Mouse (Mus musculus) limb, embryonic 10.5 days (tissue): ENCODE measurements around the gene Pex14. TPM values are rescaled to one million over a fixed set of nuclear protein-coding genes. Genes with fewer than 3 reads are reported as not detected.

Experiments
- DNase-seq: peaks from one replicate; pipeline ENCODE4 v3.0.0-alpha.2; 2017; ENCODE audit warnings: low spot score
- H3K27ac ChIP-seq: fragments of 300-500 bp; sonication (generic); 2 replicates; pipeline ENCODE4 v1.5.1; 2016; ENCODE audit warnings: mild to moderate bottlenecking
- H3K27me3 ChIP-seq: fragments of 300-500 bp; sonication (generic); 2 replicates; pipeline ENCODE4 v1.6.1; 2016; ENCODE audit warnings: low read depth, mild to moderate bottlenecking; ENCODE audit not compliant: poor library complexity, severe bottlenecking
- H3K36me3 ChIP-seq: fragments of 300-500 bp; sonication (generic); 2 replicates; pipeline ENCODE4 v1.6.1; 2016; ENCODE audit warnings: mild to moderate bottlenecking, moderate library complexity
- H3K4me1 ChIP-seq: fragments of 300-500 bp; sonication (generic); 2 replicates; pipeline ENCODE4 v1.6.1; 2016
- H3K4me3 ChIP-seq: fragments of 300-500 bp; sonication (generic); 2 replicates; pipeline ENCODE4 v1.5.1; 2016; ENCODE audit warnings: mild to moderate bottlenecking, moderate library complexity
- H3K9me3 ChIP-seq: fragments of 300-500 bp; sonication (generic); replicated peaks from 2 replicates; pipeline ENCODE4 v1.6.1; 2016; ENCODE audit warnings: mild to moderate bottlenecking
- WGBS: fragments of 180-500 bp; shearing (Covaris S2); methylation state at CpG from one replicate; pipeline ENCODE4 v1.1.7; 2016; 5-methylcytosine and 5-hydroxymethylcytosine counted together
- polyA plus RNA-seq: library from polyadenylated mRNA; unstranded; fragments of >200 nt; fragmentation: Nextera tagmentation; extraction: Ambion mirVana; gene quantifications from 2 replicates; pipeline ENCODE4 v1.2.1, GENCODE M21; 2016

Gene Pex14
- polyA plus RNA-seq, 1 experiment from 2014 or later, result 66.1 TPM

DNA sequence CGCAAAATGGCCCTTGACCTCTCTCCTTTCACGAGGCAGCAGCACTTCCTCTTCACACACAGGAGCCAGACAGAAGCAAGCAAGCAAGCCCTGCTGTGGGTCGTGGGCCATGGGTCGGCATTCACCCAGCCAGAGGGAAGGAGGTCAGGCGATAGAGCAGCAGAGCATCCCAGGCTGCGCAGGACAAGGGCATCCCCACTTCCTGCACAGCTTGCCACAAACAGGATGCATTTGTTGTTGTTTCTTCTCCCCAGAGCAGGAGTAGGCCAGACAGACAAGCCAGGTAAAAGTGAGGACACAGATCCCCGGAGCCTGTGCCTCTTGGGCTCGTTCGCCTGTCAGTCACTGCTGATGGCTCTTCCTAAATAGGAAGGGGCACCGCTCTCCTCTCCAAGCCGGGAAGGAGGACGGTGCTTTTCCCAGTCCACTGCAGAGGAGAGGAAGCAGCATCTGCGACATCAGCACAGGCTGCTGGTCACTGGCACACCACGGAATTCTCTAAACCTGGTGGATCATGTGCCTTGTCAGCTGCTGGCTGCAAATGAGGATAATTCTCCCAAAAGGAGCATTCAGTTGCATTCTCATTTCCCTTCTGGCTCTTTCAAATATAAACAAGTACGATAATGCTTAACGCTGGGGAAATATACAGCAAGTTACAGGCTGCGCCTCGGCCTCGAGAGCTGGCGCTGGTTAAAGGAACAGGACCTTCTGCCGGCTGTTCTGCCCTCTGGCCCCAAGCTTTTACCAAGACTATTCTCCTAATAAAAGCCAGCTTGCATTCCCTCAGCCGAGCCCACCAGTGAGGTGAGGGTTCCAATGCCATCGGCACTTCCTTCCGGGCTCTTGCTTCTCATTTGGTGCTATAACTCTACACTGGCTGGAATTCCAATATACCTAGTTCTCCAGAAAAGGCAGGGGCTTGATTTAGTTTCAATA lies 113.9 kb downstream of the Pex14 start:
- Histone ChIP-seq H3K4me1 (peaks cover 95% of the 10 kb centered on the region), H3K27me3 (no peaks in the 10 kb centered on the region), H3K27ac (peak overlapping the region; percentile 85), H3K4me3 (peak overlapping the region; percentile 20), H3K9me3 (no peaks in the 10 kb centered on the region), H3K36me3 (peaks cover 5% of the 10 kb centered on the region)
- WGBS, result 32% methylated on average over 24 of the region's 24 CpGs
- peak; percentile 76 for DNase-seq

DNA sequence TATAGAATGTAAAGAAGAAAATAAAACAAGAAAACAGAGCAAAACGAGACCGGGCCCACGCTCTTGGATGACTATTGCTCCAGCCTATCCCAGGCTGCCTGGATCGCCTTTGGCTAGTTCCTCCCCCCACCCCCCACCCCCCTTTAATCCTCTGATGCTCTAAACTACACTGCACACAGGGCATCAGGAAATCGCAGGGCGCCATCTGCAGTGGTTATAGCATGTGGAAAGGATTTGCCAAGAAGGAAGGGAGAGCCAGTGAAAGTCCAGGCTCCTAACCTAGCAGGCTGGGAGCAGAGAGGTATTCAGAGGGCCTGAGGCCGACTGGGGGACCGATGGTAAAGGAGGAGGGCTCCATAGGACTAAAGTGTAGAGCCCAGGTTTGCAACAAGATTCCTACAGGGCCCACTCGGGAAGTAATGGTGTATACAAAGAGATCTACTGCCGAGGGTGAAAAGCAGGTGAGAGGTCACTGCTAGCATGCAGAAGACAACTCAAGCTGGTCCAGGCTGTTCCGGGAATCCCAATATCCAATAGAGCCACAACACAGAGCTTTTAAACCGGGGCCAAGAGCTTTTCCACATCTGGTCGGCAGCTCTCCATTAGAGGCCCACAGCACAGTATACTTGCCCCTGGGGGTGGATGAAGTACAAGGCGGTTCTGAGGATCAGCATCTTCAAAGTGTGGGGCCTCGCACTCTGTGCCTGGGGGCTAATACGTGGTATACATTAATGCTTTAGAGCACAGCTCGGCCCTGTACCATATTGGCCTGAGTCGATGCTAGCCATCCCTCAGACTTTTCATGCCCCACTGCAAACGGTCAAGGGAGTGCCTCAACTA lies 114.8 kb downstream of the Pex14 start:
- peak overlapping the region; percentile 20; the same call in 1 of the 2 replicates for H3K4me3 ChIP-seq
- 33% methylated on average over 19 of the region's 19 CpGs for WGBS
- H3K27ac ChIP-seq, result peak overlapping the region; percentile 85
- H3K4me1 ChIP-seq, result peaks cover 95% of the 10 kb centered on the region
- H3K9me3 ChIP-seq, result no peaks in the 10 kb centered on the region
- no peaks in the 10 kb centered on the region for H3K27me3 ChIP-seq
- H3K36me3 ChIP-seq, result peaks cover 5% of the 10 kb centered on the region
- peak; percentile 69 for DNase-seq

DNA sequence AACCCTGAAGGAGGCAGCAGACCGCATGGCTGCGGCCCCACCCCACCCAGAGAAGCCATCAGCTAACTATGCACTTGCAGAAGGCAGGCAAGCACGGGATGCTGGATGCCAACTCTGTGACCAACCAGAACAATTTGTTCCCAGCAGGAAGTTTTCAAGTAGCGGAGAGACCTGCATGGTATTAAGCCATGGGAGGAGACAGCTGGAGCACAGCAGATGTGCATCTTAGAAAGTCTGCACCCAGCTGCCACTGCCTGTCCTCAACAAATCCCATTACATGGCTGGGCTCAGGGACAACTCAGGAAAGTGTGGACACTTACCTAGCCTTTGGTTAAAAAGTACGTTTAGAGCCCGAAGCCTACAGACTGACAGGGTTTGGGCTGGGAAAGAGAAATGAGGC lies 117.4 kb downstream of the Pex14 start:
- Histone ChIP-seq H3K4me3 (no peak overlapping the region), H3K27ac (peak overlapping the region; percentile 9; the same call in 1 of the 2 replicates), H3K27me3 (no peaks in the 10 kb centered on the region), H3K9me3 (no peaks in the 10 kb centered on the region), H3K4me1 (peaks cover 89% of the 10 kb centered on the region), H3K36me3 (peaks cover 5% of the 10 kb centered on the region)
- no peak for DNase-seq
- WGBS, result 74% methylated on average over 6 of the region's 6 CpGs

GRCm38 (mm10) chr4:148979837-148980236 lies 119.8 kb downstream of the Pex14 start:
- no peak for DNase-seq
- Histone ChIP-seq H3K27ac (no peak overlapping the region), H3K4me3 (no peak overlapping the region), H3K27me3 (no peaks in the 10 kb centered on the region), H3K9me3 (no peaks in the 10 kb centered on the region), H3K36me3 (peaks cover 5% of the 10 kb centered on the region), H3K4me1 (peaks cover 70% of the 10 kb centered on the region)
- WGBS, result 71% methylated on average over 11 of the region's 11 CpGs

DNA sequence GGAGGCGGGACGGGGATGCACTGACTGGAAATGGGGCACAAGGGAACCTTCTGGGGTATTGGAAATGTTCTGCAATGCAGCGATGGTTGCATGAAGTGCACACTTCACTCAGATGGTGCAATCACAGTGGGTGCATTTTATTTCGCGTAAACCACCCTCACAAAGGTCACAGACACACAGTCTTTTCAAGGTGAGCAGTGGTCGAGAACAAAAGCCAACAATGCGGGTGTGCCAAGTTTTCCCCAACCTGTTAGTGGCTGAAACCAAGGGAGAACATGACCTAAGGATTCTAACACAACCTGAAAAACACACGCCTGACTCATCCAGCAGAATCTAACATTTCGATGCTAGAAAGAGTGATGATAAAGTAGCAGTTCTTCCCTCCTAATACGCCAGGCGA lies 120.8 kb downstream of the Pex14 start:
- no peaks in the 10 kb centered on the region for H3K9me3 ChIP-seq
- H3K4me1 ChIP-seq, result peaks cover 69% of the 10 kb centered on the region
- no peak overlapping the region for H3K27ac ChIP-seq
- no peaks in the 10 kb centered on the region for H3K27me3 ChIP-seq
- no peak for DNase-seq
- 93% methylated on average over 11 of the region's 11 CpGs for WGBS
- no peak overlapping the region for H3K4me3 ChIP-seq
- peaks cover 5% of the 10 kb centered on the region for H3K36me3 ChIP-seq

- Histone ChIP-seq H3K27ac (0 out of 2 replicates have a peak overlapping the region, but pooled peaks have one; percentile 2), H3K4me3 (no peak overlapping the region), H3K9me3 (no peaks in the 10 kb centered on the region), H3K36me3 (no peaks in the 10 kb centered on the region; the same call in 1 of the 2 replicates), H3K27me3 (no peaks in the 10 kb centered on the region), H3K4me1 (peaks cover 68% of the 10 kb centered on the region)
- WGBS, result 72% methylated on average over 9 of the region's 9 CpGs
- DNase-seq, result no peak
Measured at GRCm38 (mm10) chr4:148978221-148978855, 121.3 kb downstream of the Pex14 start.

DNA sequence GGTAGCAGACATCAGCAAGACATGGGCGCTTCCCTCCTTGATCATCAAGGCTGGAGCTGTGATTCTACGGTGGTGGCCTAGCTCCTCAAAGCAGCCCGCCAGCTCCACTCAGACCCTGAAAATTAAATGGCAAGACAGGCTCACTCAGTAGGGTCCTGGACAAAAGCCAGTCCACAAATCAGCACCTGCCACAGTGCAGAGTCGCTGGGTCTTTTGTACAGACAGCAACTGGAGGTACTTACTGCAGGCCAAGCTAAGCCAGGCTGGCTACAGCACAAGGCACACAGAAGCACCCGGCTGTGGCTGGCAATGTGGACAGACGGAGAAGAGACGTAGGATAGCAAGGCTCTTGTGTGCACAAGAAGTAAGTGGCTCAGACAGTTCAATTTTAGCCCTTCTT lies 124.8 kb downstream of the Pex14 start:
- Histone ChIP-seq H3K4me3 (no peak overlapping the region), H3K27ac (0 out of 2 replicates have a peak overlapping the region, but pooled peaks have one; percentile 1), H3K36me3 (peaks cover 8% of the 10 kb centered on the region), H3K4me1 (peaks cover 72% of the 10 kb centered on the region), H3K9me3 (no peaks in the 10 kb centered on the region), H3K27me3 (no peaks in the 10 kb centered on the region)
- no peak for DNase-seq
- WGBS, result 92% methylated on average over 7 of the region's 7 CpGs

DNA sequence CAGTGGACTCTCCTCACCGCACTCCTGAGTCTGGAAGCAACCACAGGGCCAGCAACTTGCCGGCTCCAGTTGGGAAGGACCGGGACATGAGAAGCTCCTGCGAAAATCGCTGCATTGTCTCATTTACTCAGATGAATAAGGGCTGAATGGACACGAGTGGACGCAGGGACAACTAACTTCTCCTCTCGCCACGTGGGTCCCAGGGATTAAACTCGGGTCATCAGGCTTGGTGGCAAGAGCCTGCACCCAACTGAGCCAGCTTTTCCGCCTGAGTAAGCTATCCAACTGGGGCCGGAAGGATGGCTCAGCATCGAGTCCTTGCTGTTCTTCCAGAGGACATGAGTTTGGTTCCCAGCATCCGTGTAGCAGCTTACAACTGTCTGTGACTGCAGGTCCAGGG lies 126.3 kb downstream of the Pex14 start:
- Histone ChIP-seq H3K4me1 (peaks cover 67% of the 10 kb centered on the region), H3K27me3 (no peaks in the 10 kb centered on the region), H3K4me3 (no peak overlapping the region), H3K27ac (peak overlapping the region; percentile 46; the same call in 1 of the 2 replicates), H3K36me3 (peaks cover 10% of the 10 kb centered on the region), H3K9me3 (no peaks in the 10 kb centered on the region)
- DNase-seq, result no peak
- WGBS, result 88% methylated on average over 14 of the region's 14 CpGs

- Histone ChIP-seq H3K27me3 (no peaks in the 10 kb centered on the region), H3K36me3 (peaks cover 13% of the 10 kb centered on the region), H3K27ac (peak overlapping the region; percentile 46), H3K9me3 (no peaks in the 10 kb centered on the region), H3K4me1 (peaks cover 68% of the 10 kb centered on the region), H3K4me3 (no peak overlapping the region)
- DNase-seq, result no peak
- 62% methylated on average over 14 of the region's 14 CpGs for WGBS
Measured at GRCm38 (mm10) chr4:148972707-148973106, 127.0 kb downstream of the Pex14 start.

GRCm38 (mm10) chr4:148971613-148972242 lies 127.9 kb downstream of the Pex14 start:
- Histone ChIP-seq H3K36me3 (peaks cover 15% of the 10 kb centered on the region), H3K9me3 (no peaks in the 10 kb centered on the region), H3K4me3 (no peak overlapping the region), H3K27me3 (no peaks in the 10 kb centered on the region), H3K27ac (peak overlapping the region; percentile 46; the same call in 1 of the 2 replicates), H3K4me1 (peaks cover 70% of the 10 kb centered on the region)
- WGBS, result 79% methylated on average over 3 of the region's 3 CpGs
- DNase-seq, result no peak

- no peaks in the 10 kb centered on the region for H3K9me3 ChIP-seq
- 77% methylated on average over 4 of the region's 4 CpGs for WGBS
- H3K4me1 ChIP-seq, result peaks cover 80% of the 10 kb centered on the region
- peaks cover 25% of the 10 kb centered on the region for H3K36me3 ChIP-seq
- peak overlapping the region; percentile 31; the same call in 1 of the 2 replicates for H3K27ac ChIP-seq
- no peaks in the 10 kb centered on the region for H3K27me3 ChIP-seq
- no peak for DNase-seq
- no peak overlapping the region for H3K4me3 ChIP-seq
Measured at GRCm38 (mm10) chr4:148970742-148971141, 128.9 kb downstream of the Pex14 start.

GRCm38 (mm10) chr4:148969610-148970009 lies 130.1 kb downstream of the Pex14 start:
- Histone ChIP-seq H3K4me3 (no peak overlapping the region), H3K27me3 (no peaks in the 10 kb centered on the region), H3K36me3 (peaks cover 30% of the 10 kb centered on the region), H3K27ac (no peak overlapping the region), H3K4me1 (peaks cover 85% of the 10 kb centered on the region), H3K9me3 (no peaks in the 10 kb centered on the region)
- WGBS, result 89% methylated on average over 5 of the region's 5 CpGs
- no peak for DNase-seq
